Mouse (Mus musculus): ENCODE measurements around the gene Ppp6r2.
A peak's percentile ranks its signal among the peaks of the same experiment; 100 is the strongest.

Ppp6r2 gene

GRCm38 (mm10) chr15:89309962-89310498 is 98.7 kb downstream of the Ppp6r2 start:
- DNase-seq (ENCODE audit: low spot score in 2 of 2) = no peak

GRCm38 (mm10) chr15:89313359-89313758 is 102.0 kb downstream of the Ppp6r2 start:
- DNase-seq (ENCODE audit: low spot score in 2 of 2) = no peak

GRCm38 (mm10) chr15:89314107-89314506 is 102.8 kb downstream of the Ppp6r2 start:
- no peak for DNase-seq (ENCODE audit: low spot score in 2 of 2)

GRCm38 (mm10) chr15:89314511-89315189 is 103.3 kb downstream of the Ppp6r2 start:
- DNase-seq (ENCODE audit: low spot score in 2 of 2) = no peak

- DNase-seq (ENCODE audit: low spot score in 2 of 2) = peak; percentile 86 to 92
These were observed 103.9 kb downstream of the Ppp6r2 start, which contains the start of gene Sbf1 for GRCm38 (mm10) chr15:89315190-89315731. Gene Sbf1 (minus strand): TSS chr15:89315311.

- no peak for DNase-seq (ENCODE audit: low spot score in 2 of 2)
These were observed 104.8 kb downstream of the Ppp6r2 start for GRCm38 (mm10) chr15:89316146-89316545.

GRCm38 (mm10) chr15:89321264-89321663 is 109.9 kb downstream of the Ppp6r2 start:
- DNase-seq (ENCODE audit: low spot score in 2 of 2) = no peak

- no peak for DNase-seq (ENCODE audit: low spot score in 2 of 2)
These were observed 111.5 kb downstream of the Ppp6r2 start, which contains the start of gene Adm2 for GRCm38 (mm10) chr15:89322670-89323522. Gene Adm2 (plus strand): TSS chr15:89322720.

- DNase-seq (ENCODE audit: low spot score in 2 of 2) = no peak
These were observed 112.3 kb downstream of the Ppp6r2 start for GRCm38 (mm10) chr15:89323656-89324055.

- no peak for DNase-seq (ENCODE audit: low spot score in 2 of 2)
These were observed 115.1 kb downstream of the Ppp6r2 start for GRCm38 (mm10) chr15:89326441-89326840.

- no peak for DNase-seq (ENCODE audit: low spot score in 2 of 2)
These were observed 122.9 kb downstream of the Ppp6r2 start, which contains the start of gene Miox for GRCm38 (mm10) chr15:89334271-89334670. Gene Miox (plus strand): TSS chr15:89334398.

GRCm38 (mm10) chr15:89334774-89335537 is 123.6 kb downstream of the Ppp6r2 start:
- DNase-seq (ENCODE audit: low spot score in 2 of 2) = no peak

GRCm38 (mm10) chr15:89336422-89336821 is 125.1 kb downstream of the Ppp6r2 start:
- DNase-seq (ENCODE audit: low spot score in 2 of 2) = no peak
